Mouse (Mus musculus) layer of hippocampus, adult 18-20 months (tissue): ENCODE data around the gene Gins1. TPM values are rescaled to one million over a fixed set of nuclear protein-coding genes. Genes with fewer than 3 reads are reported as not detected.
"Not testable (repeated sequence)": the region's sequence is repeated elsewhere in the genome, so short reads cannot be mapped to it uniquely, and the experiment has no call there.

Source experiments
- DNase-seq, 2 experiments: peaks; one replicate each; pipeline ENCODE4 v3.0.0; 2022; ENCODE audit warnings: low spot score in 2 of 2
- total RNA-seq, 2 experiments: library from RNA; stranded (reverse); gene quantifications; 2 replicates each; pipeline ENCODE4 v1.2.3; 2021

Gins1 gene
- total RNA-seq, 2 experiments from 2014 or later, result 1.6 to 2.7 TPM

- DNase-seq, result peak; percentile 73 to 90
Observed at GRCm38 (mm10) chr2:150909429-150910039, 4.3 kb downstream of the Gins1 start.

- no peak for DNase-seq
Observed at GRCm38 (mm10) chr2:150910295-150910881, 5.2 kb downstream of the Gins1 start.

DNA sequence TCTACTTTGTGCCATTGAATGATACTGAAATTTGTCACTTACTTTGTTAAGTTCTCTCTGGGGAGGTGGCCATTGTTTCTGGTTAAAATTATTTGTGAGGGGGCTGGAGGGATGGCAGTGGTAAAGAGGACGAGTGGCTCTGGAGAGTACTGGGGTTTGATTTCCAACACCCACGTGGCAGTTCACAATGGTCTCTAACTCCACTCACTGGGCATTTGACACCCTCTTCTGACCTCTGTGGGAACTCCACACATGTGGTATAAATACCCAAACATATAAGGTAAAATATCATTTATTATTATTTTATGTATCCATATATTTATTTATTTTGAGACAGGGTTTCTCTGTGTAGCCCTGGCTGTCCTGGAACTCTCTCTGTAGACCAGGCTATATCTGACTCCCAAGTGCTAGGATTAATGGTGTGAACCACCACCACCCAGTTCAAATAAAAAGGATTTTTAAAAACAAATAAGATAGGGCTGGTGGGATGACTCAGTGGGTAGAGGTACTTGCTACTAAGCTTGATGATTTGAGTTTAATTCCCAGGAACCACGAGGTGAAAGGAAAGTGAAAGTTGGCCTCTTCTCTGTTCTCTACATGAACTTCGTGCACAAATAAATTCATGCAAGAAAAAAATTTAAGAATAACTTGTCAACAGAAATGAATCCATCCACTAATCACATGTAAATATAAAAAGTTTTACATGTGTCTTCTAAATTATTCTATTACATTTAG lies 9.7 kb downstream of the Gins1 start:
- no peak for DNase-seq

- DNase-seq, result no peak
Observed at GRCm38 (mm10) chr2:150915786-150916185, 10.6 kb downstream of the Gins1 start.

- no peak for DNase-seq
Observed at GRCm38 (mm10) chr2:150918720-150919119, 13.5 kb downstream of the Gins1 start.

DNA sequence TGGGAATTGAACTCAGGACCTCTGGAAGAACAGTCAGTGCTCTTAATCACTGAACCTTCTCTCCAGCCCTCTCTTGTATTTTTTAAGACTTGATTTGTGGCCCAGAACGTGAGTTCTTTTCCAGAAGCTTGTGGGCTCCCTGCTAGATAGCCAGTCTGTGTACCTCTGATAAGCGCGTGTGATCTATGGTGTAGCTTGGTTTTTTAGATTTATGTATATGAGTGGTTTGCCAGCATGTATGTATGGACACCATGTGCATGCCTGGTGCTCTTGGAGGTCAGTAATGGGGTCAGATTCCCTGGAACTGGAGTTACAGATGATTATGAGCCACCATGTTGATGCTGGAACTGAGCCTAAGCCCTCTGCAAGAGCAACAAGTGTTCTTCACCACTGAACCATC lies 15.3 kb downstream of the Gins1 start:
- no peak for DNase-seq

DNA sequence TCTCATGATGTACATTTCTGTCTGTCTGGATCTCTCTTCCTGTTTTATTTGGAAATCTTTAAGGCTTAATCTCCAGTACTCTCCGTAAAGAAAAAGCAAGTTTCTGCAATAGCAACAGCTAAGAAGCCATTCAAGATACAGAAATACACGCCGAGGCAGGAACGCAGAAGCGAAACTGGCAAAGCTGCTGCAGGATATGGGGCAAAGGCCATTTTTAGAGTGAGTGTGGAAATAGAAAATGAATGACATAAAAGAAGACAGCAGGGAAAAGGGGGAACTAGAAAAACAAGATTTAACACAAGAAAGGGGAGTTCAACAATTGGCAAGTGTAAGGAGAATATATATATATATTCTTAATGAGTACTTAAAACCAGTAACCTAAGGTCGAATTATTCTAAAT lies 16.5 kb downstream of the Gins1 start:
- DNase-seq, result no peak

- no peak for DNase-seq
Observed at GRCm38 (mm10) chr2:150922165-150922564, 17.0 kb downstream of the Gins1 start.

DNA sequence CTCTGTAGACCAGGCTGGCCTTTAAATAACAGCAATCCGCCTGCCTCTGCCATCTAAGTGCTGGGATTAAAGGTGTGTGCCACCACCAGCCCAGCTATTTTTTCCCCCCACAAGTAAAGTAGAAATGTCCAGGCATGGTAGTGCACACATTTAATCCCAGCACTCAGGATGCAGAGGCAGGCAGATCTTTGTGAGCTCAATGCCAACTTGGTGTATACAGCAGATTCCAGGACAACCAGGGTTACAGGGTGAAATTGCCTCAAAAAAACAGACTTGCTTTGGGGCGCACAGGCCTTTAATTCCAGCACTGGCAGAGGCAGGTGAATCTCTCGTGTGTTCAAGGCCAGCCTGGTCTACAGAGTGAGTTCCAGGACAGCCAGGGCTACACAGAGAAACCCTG lies 17.8 kb downstream of the Gins1 start:
- no peak for DNase-seq

DNA sequence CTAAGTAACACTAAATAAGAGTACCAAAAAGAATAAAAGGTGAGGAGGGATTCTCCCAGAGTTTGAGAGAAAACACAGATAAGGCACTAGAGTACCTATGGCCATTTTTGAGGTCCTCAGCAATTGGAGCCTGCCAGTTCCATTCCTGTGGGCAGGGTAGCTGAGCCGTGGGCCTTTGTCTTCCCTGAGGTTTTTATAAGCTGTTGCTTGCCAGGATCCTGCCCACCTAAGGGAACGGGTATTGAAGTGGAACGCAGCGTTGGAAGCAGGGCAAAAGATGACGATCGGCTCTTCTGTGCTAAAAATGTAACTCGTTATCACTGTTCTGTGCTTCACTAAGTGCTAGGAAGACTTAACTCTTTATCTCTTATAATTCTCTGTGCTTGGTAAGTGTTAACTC lies 18.3 kb downstream of the Gins1 start:
- no peak for DNase-seq

GRCm38 (mm10) chr2:150927038-150927720 lies 22.0 kb downstream of the Gins1 start:
- DNase-seq, result no peak

DNA sequence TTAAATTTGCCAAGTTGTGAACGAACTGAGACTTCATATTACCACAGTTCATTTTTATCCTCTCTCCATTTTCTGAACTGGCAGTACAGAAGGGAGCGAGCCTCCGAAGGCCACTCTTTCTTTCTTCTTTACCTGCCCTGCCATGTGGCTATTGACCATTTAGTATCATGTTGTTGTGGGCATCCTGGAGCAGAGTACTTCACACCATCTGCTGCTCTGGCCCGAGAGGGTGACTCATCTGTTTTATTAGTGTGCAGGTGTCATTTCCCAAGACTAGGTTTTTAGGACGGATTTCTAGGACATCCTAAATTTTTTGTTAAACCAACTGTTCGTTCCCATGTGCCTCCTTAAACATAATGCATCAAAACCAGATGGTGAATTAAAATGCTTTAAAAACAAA lies 24.0 kb downstream of the Gins1 start:
- DNase-seq, result no peak

DNA sequence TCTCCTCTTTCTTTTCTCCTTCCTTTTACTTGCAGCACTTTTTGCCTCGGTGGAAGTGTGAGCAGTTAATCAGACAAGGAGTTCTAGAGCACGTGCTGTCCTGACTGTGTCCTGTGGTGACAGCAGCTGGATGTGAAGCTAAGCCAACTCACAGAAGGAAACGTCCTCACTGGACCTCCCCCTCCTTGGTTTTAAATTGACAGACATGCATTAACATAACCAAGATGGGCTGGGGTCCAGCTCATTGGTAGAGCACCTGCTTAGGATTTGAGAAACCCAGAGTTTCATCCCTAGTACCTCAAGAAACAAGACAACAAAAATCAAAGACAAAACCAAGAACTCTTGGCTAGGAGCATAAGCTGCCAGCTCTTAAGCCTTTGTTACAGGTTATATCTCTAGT lies 25.6 kb downstream of the Gins1 start:
- no peak for DNase-seq

GRCm38 (mm10) chr2:150933482-150933881 lies 28.3 kb downstream of the Gins1 start:
- no peak for DNase-seq

DNA sequence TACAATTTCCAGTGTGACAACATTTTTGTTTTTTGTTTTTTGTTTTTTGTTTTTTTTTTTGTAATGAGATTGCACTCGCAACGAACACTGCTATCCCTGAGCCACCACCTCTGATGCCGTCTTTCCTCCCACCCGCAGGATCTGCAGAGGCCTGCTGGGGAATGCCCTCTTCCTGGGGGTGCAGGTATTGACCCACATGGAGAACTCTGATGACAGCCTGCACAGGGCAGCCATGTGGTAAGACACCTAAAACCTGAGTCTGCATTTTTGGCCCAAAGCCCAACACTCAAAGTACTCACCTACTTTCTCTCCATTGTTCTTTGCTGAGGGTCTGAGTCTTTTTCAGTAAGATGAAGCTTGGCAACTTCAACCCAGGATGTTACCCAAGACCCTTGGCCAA lies 29.5 kb downstream of the Gins1 start:
- DNase-seq, result no peak

DNA sequence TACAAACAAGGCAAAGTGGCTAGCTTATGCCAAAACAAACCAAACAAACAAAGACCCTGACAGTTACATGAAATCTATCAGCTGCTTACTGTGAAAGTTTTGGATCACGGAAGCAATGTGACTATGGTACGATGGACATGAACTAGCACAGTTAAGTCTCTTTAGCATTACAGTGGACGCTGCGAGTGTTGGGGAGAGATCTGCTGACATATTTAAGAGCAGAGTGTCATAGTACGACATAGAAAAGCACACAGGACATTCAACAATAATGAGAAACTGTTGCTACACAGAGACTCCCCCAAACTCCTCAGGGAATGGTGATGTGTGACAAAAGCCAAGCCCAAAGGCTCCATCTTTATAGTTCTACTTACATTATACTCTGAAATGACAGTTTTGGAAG lies 38.8 kb downstream of the Gins1 start:
- no peak for DNase-seq

DNA sequence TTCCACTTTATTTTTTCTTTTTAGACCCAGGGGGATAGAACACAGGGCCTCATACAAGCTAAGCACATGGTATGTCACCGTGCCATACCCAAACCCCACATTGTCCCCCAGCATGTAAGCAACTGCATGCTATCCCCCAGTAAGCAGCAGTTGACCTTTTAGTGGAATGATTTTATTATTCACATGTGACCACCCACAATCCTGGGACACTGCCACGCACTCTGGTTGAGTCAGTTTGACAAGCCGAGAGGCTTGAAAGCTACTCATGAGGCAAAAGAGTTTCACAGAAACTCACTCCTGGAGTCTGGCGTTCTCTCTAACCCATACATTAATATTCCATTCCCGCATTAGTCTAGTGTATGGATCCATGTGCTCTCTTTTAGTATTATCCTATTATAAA lies 42.1 kb downstream of the Gins1 start:
- peak in 1 of 2 experiments; percentile 35 for DNase-seq

DNA sequence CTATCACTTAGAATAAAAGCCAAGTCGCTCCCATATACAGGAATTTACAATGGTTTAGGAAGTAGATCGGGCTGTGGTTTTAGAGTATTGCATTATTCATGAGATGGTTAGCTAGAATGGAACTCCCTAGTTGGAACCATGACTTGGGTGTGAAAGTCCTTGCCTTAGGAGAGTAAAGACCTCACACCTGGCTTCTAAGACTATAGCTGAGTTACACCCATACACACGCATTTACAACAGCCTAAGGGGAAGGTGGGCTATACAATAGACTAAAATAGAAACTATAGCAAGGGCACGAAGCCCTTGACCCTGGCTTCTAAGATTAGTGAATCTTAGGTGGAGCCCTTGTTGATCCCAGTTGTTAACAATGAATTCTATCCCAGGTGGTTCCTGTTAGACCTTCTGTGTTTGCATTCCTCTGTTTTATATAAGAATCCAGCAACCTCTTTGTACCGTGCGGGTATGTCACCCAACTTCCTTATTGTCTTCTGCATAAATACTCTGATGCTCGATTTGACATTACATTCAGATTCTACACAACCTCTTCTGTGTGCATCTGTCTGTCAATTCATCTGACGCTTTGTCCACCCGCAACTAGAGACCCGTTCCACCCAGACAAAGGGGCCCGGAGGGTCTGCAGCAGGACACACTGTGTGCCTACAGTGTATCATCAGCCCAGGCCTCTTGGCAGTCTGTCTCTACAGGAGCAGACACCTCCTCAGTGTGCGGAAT lies 42.8 kb downstream of the Gins1 start:
- not testable (repeated sequence) for DNase-seq

- no peak for DNase-seq
Observed at GRCm38 (mm10) chr2:150948786-150949185, 43.6 kb downstream of the Gins1 start.

- no peak for DNase-seq
Observed at GRCm38 (mm10) chr2:150949652-150950051, 44.5 kb downstream of the Gins1 start.

GRCm38 (mm10) chr2:150950056-150950455 lies 44.9 kb downstream of the Gins1 start:
- DNase-seq, result no peak
